Comparison of ENCODE assay signal across 9 mouse cellular contexts in genomic region chr1:72824707-72825101, GRCm38 (mm10). TPM values are rescaled to one million over a fixed set of nuclear protein-coding genes. Genes with fewer than 3 reads are reported as not detected.
DNase-seq lines count a peak whose midpoint lies in the region; ATAC-seq lines count a peak whose summit lies in the region.
"Had no signal": no experiment of that assay in that cellular context is flagged by ENCODE, and none has a peak within 500 bp of the region (broad histone marks: within the 10 kb centered on the region; RNA-seq: fewer than 3 reads in every experiment).

No protein-coding gene starts in this region.

- DNase-seq in cerebellum, adult 8-10 months, result peak; percentile 12
- no peak for DNase-seq in cerebellum, adult 9-10 months
- no peak for DNase-seq in lung, postnatal 25 days (ENCODE audit: low spot score)
- DNase-seq in Muller cell, postnatal 12 days (ENCODE audit: inconsistent ontology term), result no peak

- peak overlapping the region; percentile 99 for H3K4me2 ChIP-seq in lung, embryonic 16.5 days (ENCODE audit: low read depth, low read length)
- peak overlapping the region; percentile 99 for H3K4me2 ChIP-seq in heart, embryonic 16.5 days (ENCODE audit: low read depth, low read length)
- H3K4me2 ChIP-seq in liver, embryonic 15.5 days, result peak overlapping the region; percentile 69

- peaks cover 7% of the 10 kb centered on the region; the same call in 1 of the 2 replicates for H3K27me3 ChIP-seq in lung, embryonic 16.5 days (ENCODE audit: control insufficient read depth, insufficient read depth, low read depth, low read length)
- H3K27me3 ChIP-seq in heart, embryonic 16.5 days (ENCODE audit: control insufficient read depth, insufficient read depth, low read length), result peaks cover 8% of the 10 kb centered on the region
- H3K27me3 ChIP-seq in liver, embryonic 15.5 days, result peaks cover 68% of the 10 kb centered on the region

- H3K9me3 ChIP-seq in lung, embryonic 16.5 days (ENCODE audit: control insufficient read depth, low read length), result no peaks in the 10 kb centered on the region
- H3K9me3 ChIP-seq in heart, embryonic 16.5 days (replicated peaks; ENCODE audit: control insufficient read depth, low read length), result no peaks in the 10 kb centered on the region
- no peaks in the 10 kb centered on the region for H3K9me3 ChIP-seq in liver, embryonic 15.5 days (replicated peaks)

- under 1% methylated on average over 36 of the region's 37 CpGs for WGBS in lung, embryonic 16.5 days
- WGBS in heart, embryonic 16.5 days, result under 1% methylated on average over 37 of the region's 37 CpGs
- WGBS in liver, embryonic 15.5 days (ENCODE audit: insufficient replicate concordance), result under 1% methylated on average over 37 of the region's 37 CpGs

- H3K9ac ChIP-seq in lung, embryonic 16.5 days (ENCODE audit: low read length), result peak overlapping the region; percentile 73
- peak overlapping the region; percentile 72 for H3K9ac ChIP-seq in heart, embryonic 16.5 days (ENCODE audit: low read length)
- H3K9ac ChIP-seq in liver, embryonic 15.5 days, result no peak overlapping the region

- peak; percentile 49; the same call in 1 of the 2 replicates for ATAC-seq in lung, embryonic 16.5 days (ENCODE audit: low read depth)
- peak; percentile 41; the same call in 1 of the 2 replicates for ATAC-seq in heart, embryonic 16.5 days (replicated peaks; ENCODE audit: extremely low read depth, insufficient read depth, low FRiP score)
- no peak for ATAC-seq in liver, embryonic 15.5 days (ENCODE audit: insufficient read depth)
- no peak for ATAC-seq in megakaryocyte progenitor cell, adult 5-6 weeks (replicated peaks; ENCODE audit: poor library complexity)

- H3K27ac ChIP-seq in lung, embryonic 16.5 days (ENCODE audit: low read length), result peak overlapping the region; percentile 40; the same call in 1 of the 2 replicates
- no peak overlapping the region for H3K27ac ChIP-seq in heart, embryonic 16.5 days (ENCODE audit: low read length)
- no peak overlapping the region for H3K27ac ChIP-seq in liver, embryonic 15.5 days (replicated peaks)

- peaks cover 26% of the 10 kb centered on the region for H3K4me1 ChIP-seq in lung, embryonic 16.5 days (replicated peaks; ENCODE audit: control insufficient read depth, insufficient read depth, low read length)
- H3K4me1 ChIP-seq in heart, embryonic 16.5 days (ENCODE audit: control insufficient read depth, insufficient read depth, low read length), result peaks cover 6% of the 10 kb centered on the region
- no peaks in the 10 kb centered on the region for H3K4me1 ChIP-seq in liver, embryonic 15.5 days (replicated peaks)

- H3K4me3 ChIP-seq in lung, embryonic 16.5 days (ENCODE audit: low read length), result peak overlapping the region; percentile 64
- H3K4me3 ChIP-seq in heart, embryonic 16.5 days (ENCODE audit: low read length), result peak overlapping the region; percentile 66
- H3K4me3 ChIP-seq in liver, embryonic 15.5 days (replicated peaks), result peak overlapping the region; percentile 44

- H3K36me3 ChIP-seq in lung, embryonic 16.5 days (ENCODE audit: control insufficient read depth, insufficient read depth, low read length), result no peaks in the 10 kb centered on the region
- no peaks in the 10 kb centered on the region for H3K36me3 ChIP-seq in heart, embryonic 16.5 days (ENCODE audit: control insufficient read depth, insufficient read depth)
- H3K36me3 ChIP-seq in liver, embryonic 15.5 days (replicated peaks), result no peaks in the 10 kb centered on the region

RNA-seq across cellular contexts. Expression of gene Igfbp2, which starts 0.4 kb away (rescaled TPM):
- 213 and 233 TPM in 2 replicates for polyA plus RNA-seq in lung, embryonic 16.5 days (2015; fragmentation: Nextera tagmentation; extraction: Ambion mirVana)
- polyA plus RNA-seq in heart, embryonic 16.5 days (2015; fragmentation: Nextera tagmentation; extraction: Ambion mirVana), result 43.3 and 58.6 TPM in 2 replicates
- 8.7 and 16.4 TPM in 2 replicates for polyA plus RNA-seq in liver, embryonic 15.5 days (2015; fragmentation: Nextera tagmentation; extraction: Ambion mirVana)
- not detected in 2 replicates for total RNA-seq in megakaryocyte progenitor cell, adult 5-6 weeks (2015)
- total RNA-seq in megakaryocyte progenitor cell, adult 5-6 weeks (2017), result not detected in 2 replicates
- total RNA-seq: common myeloid progenitor, adult 5-6 weeks had no signal

RNA-seq across cellular contexts. Expression of gene Igfbp5, which starts 50.0 kb away (rescaled TPM):
- 58.7 and 72.4 TPM in 2 replicates for polyA plus RNA-seq in lung, embryonic 16.5 days (2015; fragmentation: Nextera tagmentation; extraction: Ambion mirVana)
- polyA plus RNA-seq in heart, embryonic 16.5 days (2015; fragmentation: Nextera tagmentation; extraction: Ambion mirVana), result 65.1 and 69.0 TPM in 2 replicates
- polyA plus RNA-seq in liver, embryonic 15.5 days (2015; fragmentation: Nextera tagmentation; extraction: Ambion mirVana), result 2.0 and 2.2 TPM in 2 replicates
- total RNA-seq in megakaryocyte progenitor cell, adult 5-6 weeks (2015), result 0.20 and 0.39 TPM in 2 replicates
- total RNA-seq in megakaryocyte progenitor cell, adult 5-6 weeks (2017), result 0.07 and 0.12 TPM in 2 replicates

Comparison
In these comparisons a context has a peak if more than half of its experiments do, and no peak if none do; other contexts are left out.
1. ATAC-seq: peak in lung, embryonic 16.5 days (single experiment) and heart, embryonic 16.5 days (single experiment); none in liver, embryonic 15.5 days (single experiment) and megakaryocyte progenitor cell, adult 5-6 weeks (single experiment).
2. RNA of gene Igfbp5, which starts 50.0 kb away (polyA plus RNA-seq): 58.7 to 72.4 TPM in lung, embryonic 16.5 days and 65.1 to 69.0 TPM in heart, embryonic 16.5 days; 2.0 to 2.2 TPM in liver, embryonic 15.5 days; every median in the first group is over 10 times any median in the second.
3. Peak in every context shown above with its lines, with median percentiles within 50 percentile points of each other: H3K4me2 ChIP-seq and H3K4me3 ChIP-seq.